Mouse (Mus musculus): Measurements from ENCODE around the gene Osbpl6.

DNA sequence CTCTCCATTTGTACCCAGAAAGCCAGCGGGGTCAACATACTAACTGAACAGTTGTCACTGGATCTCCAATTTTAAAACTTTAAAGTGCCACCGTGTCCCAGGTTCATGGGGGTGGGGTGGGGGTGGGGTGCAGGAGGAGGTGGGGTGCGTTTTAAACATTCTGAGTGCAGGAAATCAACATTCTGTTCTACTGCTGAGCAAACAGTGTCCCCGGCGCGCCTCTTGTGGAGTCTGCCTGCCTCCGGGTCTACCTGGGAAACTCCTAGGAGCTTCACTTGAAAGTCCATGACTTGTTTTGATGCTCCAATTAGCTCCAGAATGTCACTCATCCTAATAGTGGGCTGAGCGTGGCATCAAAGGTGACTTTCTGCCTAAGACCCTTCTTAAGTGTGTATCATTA, 139.2 kb downstream of the Osbpl6 start:
- TF ChIP-seq CTCF (IDR thresholded peaks at IDR 0.05) (no peak), POLR2A (IDR thresholded peaks at IDR 0.05; ENCODE audit: insufficient read depth, low read depth, low read length) (no peak), EP300 (IDR thresholded peaks at IDR 0.05; ENCODE audit: insufficient read depth, low read depth, low read length) (no peak)
